Mouse (Mus musculus): ENCODE measurements at regions not wholly inside any gene's neighbourhood (a gene's known extent, or its start where the extent isn't known, plus 50 kb on each side); places are given as distances from the start of the nearest gene placed in this dataset.

DNA sequence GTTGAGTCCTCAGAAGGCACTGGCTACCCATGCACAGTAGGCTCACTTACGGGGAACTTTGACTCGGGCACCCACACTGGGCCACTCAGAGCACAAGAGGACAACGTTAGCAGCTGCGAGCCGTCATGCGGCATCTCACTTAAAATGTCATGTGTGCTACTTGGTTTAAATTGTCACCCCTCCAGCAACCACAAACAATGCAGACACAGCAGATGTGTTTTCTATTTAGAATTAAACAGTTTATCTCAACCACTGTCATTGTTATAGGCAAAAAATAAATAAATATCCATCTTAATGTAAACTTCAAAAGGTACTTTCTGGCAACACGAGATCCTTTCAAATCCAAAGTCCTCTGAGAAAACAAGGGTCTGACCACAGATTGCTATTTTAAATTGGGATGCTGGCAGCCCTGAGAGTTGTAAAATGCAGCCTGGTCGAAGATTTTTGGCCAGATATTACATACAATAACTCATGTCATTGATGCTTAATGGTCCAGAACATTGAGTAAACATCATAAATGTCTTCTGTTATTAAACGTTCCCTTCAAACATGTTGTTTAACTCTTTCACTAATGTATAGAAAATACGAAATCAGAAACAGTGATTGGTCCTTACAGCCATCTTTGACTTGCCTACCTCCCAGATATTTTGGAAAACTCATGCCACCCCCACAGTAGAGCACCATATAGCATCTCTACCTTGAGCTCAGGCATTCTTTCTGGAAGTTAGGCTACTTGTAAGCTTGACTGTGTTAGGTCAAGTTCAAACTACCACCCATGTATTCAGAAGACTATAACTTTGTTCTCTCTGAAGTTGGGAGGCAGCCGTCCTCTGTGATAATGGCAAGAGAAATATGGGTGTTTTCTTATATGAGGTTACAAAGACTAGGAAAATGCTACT is 232.8 kb upstream of the Tcf21 start:
- DNase-seq (ENCODE audit: low read depth, low spot score) = no peak

GRCm38 (mm10) chr10:23044466-23044865 is 224.5 kb upstream of the Tcf21 start:
- DNase-seq (ENCODE audit: low read depth, low spot score) = no peak

DNA sequence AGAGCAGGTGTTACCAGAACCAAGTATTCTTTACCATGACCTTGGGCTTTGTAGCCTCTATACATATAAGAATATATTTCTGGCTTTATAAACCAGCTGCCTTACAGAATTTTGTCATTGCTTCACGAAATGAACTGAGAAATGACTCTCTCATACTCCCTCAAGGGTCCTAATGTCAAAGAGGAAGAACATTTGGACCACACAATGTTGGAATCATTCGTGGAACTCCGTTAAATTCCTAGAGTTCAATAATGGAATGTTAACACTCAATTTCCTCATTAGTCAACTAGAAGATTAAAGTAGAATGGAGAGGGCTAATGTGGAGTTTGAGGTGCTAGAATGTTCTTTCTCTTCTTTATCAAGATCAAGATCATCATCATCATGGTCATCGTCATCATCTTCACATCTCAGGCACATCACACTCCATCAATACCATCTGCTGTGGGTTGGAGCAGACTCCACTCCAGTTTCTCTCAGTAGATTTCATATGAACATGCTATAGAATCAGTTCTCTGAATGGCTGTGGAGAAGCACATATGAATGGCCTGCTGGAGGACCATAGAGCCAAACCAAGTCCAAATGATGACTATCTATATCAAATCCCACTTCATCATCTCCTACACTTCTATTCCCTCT is 211.6 kb upstream of the Tcf21 start:
- DNase-seq (ENCODE audit: low read depth, low spot score) = no peak

DNA sequence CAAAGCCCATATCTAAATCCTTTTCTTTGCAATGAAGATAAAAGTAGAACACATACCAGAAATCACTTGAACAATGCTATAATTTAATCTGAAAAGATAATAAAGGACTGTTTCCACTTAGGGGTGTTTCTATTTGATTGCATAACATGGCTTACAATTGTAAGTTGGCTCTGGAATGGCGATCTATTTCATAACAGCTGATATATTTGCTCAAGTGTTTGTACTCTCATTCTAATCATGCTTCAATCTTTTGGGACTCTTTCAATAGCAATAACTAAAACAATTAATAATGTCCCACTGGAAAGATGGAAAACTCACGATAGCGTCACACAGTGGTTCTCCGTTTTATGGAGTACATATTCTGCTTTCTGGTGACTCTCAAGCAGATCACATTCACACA is 208.0 kb upstream of the Tcf21 start:
- DNase-seq (ENCODE audit: low read depth, low spot score) = no peak

GRCm38 (mm10) chr10:23017151-23017678 is 197.2 kb upstream of the Tcf21 start:
- no peak for DNase-seq (ENCODE audit: low read depth, low spot score)

- no peak for DNase-seq (ENCODE audit: low read depth, low spot score)
Measured at GRCm38 (mm10) chr10:23015935-23016694, 196.1 kb upstream of the Tcf21 start.

DNA sequence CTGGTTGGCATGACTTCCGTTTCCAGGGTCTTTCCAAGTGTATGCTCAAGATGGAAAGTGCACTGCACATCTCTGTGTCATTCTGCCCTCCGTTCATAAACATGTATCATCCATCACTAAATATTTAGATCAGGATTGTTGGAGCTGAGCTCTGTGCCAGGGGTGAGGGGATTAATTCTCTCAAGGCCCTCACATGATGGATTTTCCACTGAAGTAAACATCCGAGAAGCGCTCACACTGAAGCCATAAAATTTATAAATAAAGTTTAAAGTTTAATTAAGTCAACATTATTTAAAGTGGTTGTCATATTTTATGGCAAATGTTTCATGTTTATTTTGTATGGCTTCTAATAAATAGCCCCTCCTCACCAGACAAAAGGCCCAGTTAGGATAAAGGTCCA is 190.7 kb upstream of the Tcf21 start:
- DNase-seq (ENCODE audit: low read depth, low spot score) = no peak

DNA sequence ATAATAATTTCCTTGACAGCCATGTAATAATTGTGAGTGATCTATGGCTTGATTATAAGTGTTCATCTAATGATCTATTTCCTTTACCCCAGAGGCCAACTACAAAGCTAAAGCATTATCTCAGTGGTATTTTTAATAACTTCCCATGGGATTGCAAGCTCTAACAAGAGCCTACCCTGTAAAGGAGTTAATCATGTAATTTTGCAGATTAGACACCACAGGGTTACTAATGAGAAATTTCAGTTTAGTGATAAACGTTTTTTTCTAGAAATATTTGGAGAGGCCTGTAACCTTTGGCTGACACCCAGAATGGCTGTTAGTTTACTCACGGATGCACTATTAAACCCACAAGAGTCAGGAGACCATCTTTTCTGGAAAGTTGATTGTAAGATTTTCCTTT is 190.2 kb upstream of the Tcf21 start:
- DNase-seq (ENCODE audit: low read depth, low spot score) = no peak

DNA sequence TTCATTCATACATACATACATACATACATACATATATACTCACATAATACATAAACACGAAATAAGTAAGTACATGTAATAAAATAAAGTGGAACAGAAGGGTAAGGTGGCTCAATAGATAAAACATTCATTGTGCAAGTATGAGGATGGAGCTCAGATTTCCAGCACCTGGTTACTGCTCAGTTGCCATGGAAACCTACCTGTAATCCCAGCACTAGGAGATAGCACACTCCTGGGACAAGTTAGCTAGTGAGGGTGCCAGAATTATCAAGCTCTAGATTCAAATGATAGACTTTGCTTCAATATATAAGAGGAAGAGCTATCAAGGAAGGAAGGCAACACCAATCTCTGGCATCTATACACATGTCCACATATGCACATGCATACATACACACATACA is 184.8 kb upstream of the Tcf21 start:
- no peak for DNase-seq (ENCODE audit: low read depth, low spot score)

DNA sequence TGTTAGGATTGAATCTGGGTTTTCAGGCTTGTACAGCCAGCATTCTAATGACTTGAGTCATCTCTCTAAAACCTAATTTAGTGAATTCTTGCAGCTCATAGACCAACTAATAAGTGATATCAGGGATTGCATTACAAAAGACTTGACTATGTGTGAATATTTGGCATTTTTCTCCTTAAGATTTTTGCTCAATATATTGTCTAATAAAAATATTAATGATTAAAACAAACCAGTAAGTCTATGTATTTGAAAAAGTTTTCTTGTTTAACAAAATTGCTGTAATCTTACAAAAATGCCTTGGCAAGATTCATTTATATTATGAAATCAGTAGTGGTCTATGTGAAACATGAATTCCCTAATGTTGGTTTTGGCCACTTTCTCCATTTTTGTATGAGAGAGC is 183.7 kb upstream of the Tcf21 start:
- no peak for DNase-seq (ENCODE audit: low read depth, low spot score)

- DNase-seq (ENCODE audit: low read depth, low spot score) = no peak
Measured at GRCm38 (mm10) chr10:22998561-22998960, 178.6 kb upstream of the Tcf21 start.

DNA sequence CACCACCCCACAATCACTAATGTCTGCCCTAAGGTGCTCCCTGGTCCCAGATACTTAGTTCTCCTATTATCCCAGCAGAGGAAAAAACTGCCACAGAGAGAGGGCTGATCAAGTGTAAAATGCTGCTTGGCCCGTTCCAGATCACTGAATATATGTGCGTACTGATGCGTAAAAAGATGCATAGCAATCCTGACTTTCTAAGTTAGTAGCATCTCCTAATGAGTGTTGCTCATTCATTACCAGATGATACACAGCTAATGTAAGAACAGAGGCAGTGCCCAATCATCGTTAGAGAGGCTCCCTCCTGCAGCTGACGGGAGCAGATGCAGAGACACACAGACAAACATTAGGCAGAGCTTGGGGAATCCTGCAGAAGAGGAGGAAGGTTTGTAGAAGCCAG is 177.6 kb upstream of the Tcf21 start:
- DNase-seq (ENCODE audit: low read depth, low spot score) = no peak

- no peak for DNase-seq (ENCODE audit: low read depth, low spot score)
Measured at GRCm38 (mm10) chr10:22993158-22993557, 173.2 kb upstream of the Tcf21 start.

DNA sequence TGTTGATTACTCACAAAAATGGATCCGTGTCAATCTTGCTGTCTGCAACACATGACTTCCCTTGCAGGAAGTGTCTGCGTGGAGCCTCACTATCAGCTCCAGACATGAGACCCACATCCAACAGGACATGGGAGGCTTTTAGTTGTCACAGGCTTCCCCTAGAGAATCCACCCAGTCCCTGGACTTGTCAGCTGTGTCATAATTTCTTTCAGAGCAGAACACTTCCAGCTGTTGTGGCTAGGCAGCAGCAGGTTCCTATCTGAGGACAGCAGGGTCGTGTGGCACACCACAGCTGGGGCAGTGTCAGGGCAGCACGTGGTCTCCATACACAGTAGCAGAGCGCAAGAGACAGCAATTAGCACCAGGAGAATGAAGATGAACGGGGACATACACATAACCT is 161.8 kb upstream of the Tcf21 start:
- DNase-seq (ENCODE audit: low read depth, low spot score) = no peak

DNA sequence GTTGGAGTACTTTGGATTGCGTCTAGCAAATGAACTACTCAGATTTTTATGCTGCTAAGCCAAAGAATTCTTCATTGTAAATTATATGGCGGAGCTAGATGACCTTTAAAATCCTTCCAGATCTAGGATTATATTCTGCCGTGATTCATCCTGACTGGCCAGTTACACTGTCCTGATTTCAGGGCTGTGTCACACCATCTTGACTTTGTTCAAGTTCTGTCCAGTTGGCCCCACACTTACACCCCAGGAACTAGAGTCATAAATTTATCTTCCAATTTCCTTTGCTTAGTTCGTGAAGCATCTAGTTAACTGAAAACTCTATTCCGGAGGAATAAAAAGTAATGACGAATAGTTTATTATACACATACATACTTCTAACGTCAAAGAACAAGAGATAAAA is 158.5 kb upstream of the Tcf21 start:
- DNase-seq (ENCODE audit: low read depth, low spot score) = no peak

GRCm38 (mm10) chr10:22956956-22957355 is 137.0 kb upstream of the Tcf21 start:
- DNase-seq (ENCODE audit: low read depth, low spot score) = no peak

DNA sequence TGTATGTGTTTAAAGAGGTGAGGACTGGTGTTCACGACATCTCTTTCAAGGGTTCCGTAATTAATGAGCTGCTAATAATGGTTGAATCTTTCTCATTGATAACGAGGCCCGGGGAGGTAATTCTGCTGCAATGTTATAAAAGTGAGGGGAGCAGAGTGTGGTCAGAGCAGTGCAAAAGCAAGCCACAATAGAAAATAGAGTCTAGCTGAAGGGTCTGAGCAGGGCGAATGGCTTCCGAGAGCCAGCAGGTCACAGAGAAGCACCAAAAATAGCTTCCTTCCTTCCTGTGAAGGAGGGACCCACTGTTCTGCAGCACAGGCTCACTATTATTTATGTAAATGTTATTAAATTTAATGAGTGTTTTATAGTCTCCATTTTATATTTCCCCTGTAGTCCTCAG is 133.3 kb upstream of the Tcf21 start:
- DNase-seq (ENCODE audit: low read depth, low spot score) = no peak

GRCm38 (mm10) chr10:22944247-22944646 is 124.3 kb upstream of the Tcf21 start:
- no peak for DNase-seq (ENCODE audit: low read depth, low spot score)

GRCm38 (mm10) chr10:22927977-22928376 is 108.0 kb upstream of the Tcf21 start:
- DNase-seq (ENCODE audit: low read depth, low spot score) = no peak

DNA sequence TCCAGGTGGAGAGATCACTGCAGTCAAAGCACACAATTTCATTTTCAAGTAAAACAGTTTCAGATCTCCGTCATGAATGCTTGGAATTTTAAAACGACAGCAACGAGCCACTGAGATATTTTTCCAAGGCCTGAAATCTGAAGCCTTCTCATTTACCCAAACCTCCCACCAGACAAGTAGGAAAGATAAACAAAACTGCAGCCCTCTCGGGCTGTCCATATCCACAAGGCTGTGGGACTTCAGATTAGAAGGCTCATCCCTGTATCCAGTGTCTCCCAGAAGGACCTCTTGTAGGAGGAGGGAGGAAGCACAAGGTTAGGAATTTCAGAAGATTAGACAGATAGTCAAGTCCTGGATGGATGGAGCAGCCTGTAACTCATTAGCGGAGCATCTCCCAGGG is 106.1 kb upstream of the Tcf21 start:
- no peak for DNase-seq (ENCODE audit: low read depth, low spot score)

DNA sequence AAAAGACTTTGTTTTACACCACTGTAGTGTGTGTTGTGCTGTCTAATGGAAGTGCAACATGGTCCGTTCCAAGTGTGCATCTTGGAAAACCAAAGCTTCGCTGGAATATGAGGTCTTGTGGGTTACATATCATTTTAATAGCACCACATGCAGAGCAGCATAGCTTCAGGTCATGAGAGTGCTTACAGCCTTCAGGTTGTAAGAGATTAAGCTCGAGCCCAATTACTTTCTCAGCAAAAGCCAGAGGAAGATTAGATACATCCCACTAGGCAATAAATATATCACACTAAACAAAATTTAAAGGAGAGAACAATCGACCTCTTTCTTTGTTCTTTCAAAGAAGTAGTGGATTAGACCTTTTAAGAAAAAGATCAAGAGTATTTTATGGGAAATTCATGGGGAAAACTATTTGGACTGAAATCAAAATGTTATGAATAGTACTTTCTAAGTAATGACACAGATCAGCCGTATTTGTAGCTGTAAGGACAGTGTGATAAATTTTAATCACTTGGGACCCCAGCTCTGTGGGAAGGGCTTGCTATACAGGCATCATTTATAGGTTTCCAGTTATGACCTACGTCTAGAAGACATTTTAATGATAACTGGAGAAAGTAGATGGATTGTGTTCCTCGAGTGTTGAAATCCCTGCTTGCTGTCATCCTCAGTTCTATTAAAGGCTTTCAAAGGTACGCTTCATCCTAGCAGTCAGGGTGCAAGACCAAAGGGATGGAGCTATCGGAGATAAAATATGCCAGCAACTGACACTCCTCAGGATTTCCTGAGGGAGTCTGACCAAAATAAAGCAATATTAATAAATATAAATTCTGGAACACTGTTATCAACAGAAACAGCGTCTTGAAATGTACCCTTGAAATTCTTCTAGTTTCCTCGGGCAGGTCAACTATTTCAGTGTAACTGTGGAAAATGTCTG is 101.3 kb upstream of the Tcf21 start:
- no peak for DNase-seq (ENCODE audit: low read depth, low spot score)
